In genomic region chr11:57248870-57249269, GRCm38 (mm10) we compare ENCODE assay signal across 15 mouse cellular contexts.
"Had no signal": no experiment of that assay in that cellular context is flagged by ENCODE, and none has a peak within 500 bp of the region (broad histone marks: within the 10 kb centered on the region; RNA-seq: fewer than 3 reads in every experiment).

No protein-coding gene starts in this region.

- H3K9ac ChIP-seq: limb, embryonic 12.5 days; limb, embryonic 15.5 days; liver, embryonic 12.5 days; liver, embryonic 15.5 days had no signal

- DNase-seq: kidney, adult 2 months; kidney, postnatal 25 days; left cerebral cortex, postnatal 4 days; lung, adult 2 months; lung, postnatal 14 days; lung, postnatal 4 days; midbrain, embryonic 14.5 days; thymus, adult 18-20 months; thymus, postnatal 36 days had no signal

- H3K27ac ChIP-seq: kidney, postnatal 0 days; limb, embryonic 12.5 days; limb, embryonic 15.5 days; liver, embryonic 12.5 days; liver, embryonic 15.5 days had no signal

- ATAC-seq: intestine, postnatal 0 days; liver, embryonic 12.5 days had no signal

- H3K4me1 ChIP-seq: limb, embryonic 12.5 days; liver, embryonic 12.5 days; liver, embryonic 15.5 days had no signal

- H3K9me3 ChIP-seq: limb, embryonic 12.5 days; limb, embryonic 15.5 days; liver, embryonic 12.5 days; liver, embryonic 15.5 days had no signal

- H3K4me2 ChIP-seq: limb, embryonic 12.5 days; limb, embryonic 15.5 days; liver, embryonic 12.5 days; liver, embryonic 15.5 days had no signal

- H3K27me3 ChIP-seq: limb, embryonic 12.5 days; limb, embryonic 15.5 days; liver, embryonic 12.5 days; liver, embryonic 15.5 days had no signal

- H3K4me3 ChIP-seq: limb, embryonic 12.5 days; limb, embryonic 15.5 days; liver, embryonic 12.5 days; liver, embryonic 15.5 days had no signal

- H3K36me3 ChIP-seq: limb, embryonic 12.5 days; limb, embryonic 15.5 days; liver, embryonic 12.5 days; liver, embryonic 15.5 days had no signal
